Mouse (Mus musculus): ENCODE data around the gene Manf. TPM values are rescaled to one million over a fixed set of nuclear protein-coding genes. Genes with fewer than 3 reads are reported as not detected.

Gene Manf
- polyA plus RNA-seq, 1 experiment: 13.8 TPM

- WGBS: 86% methylated on average over 7 of the region's 7 CpGs
- no peak overlapping the region for H3K4me3 ChIP-seq (replicated peaks; ENCODE audit: extremely low read depth, low read depth, low read length)
- TF ChIP-seq CTCF (IDR thresholded peaks at IDR 0.05; ENCODE audit: insufficient read depth, low read length) (no peak), POLR2A (IDR thresholded peaks at IDR 0.05; ENCODE audit: borderline replicate concordance, extremely low read depth, low read depth, low read length) (no peak)
- DNase-seq: no peak
- H3K4me1 ChIP-seq (ENCODE audit: control insufficient read depth, insufficient read depth, low read length): no peaks in the 10 kb centered on the region
Measured at GRCm38 (mm10) chr9:106901596-106901995, 9.8 kb upstream of the Manf start.

GRCm38 (mm10) chr9:106898901-106899300 is 7.1 kb upstream of the Manf start:
- no peak overlapping the region for H3K4me3 ChIP-seq (replicated peaks; ENCODE audit: extremely low read depth, low read depth, low read length)
- no peak for DNase-seq
- TF ChIP-seq POLR2A (IDR thresholded peaks at IDR 0.05; ENCODE audit: borderline replicate concordance, extremely low read depth, low read depth, low read length): no peak
- TF ChIP-seq CTCF (IDR thresholded peaks at IDR 0.05; ENCODE audit: insufficient read depth, low read length): no peak
- 85% methylated on average over 1 of the region's 1 CpGs for WGBS
- no peaks in the 10 kb centered on the region for H3K4me1 ChIP-seq (ENCODE audit: control insufficient read depth, insufficient read depth, low read length)

- H3K4me1 ChIP-seq (ENCODE audit: control insufficient read depth, insufficient read depth, low read length): peaks cover 9% of the 10 kb centered on the region; the same call in 1 of the 2 replicates
- TF ChIP-seq POLR2A (IDR thresholded peaks at IDR 0.05; ENCODE audit: borderline replicate concordance, extremely low read depth, low read depth, low read length): no peak
- no peak for TF ChIP-seq CTCF (IDR thresholded peaks at IDR 0.05; ENCODE audit: insufficient read depth, low read length)
- no peak for DNase-seq
- 76% methylated on average over 3 of the region's 3 CpGs for WGBS
- no peak overlapping the region for H3K4me3 ChIP-seq (replicated peaks; ENCODE audit: extremely low read depth, low read depth, low read length)
Measured at GRCm38 (mm10) chr9:106893327-106893726, 1.5 kb upstream of the Manf start.

- TF ChIP-seq POLR2A (IDR thresholded peaks at IDR 0.05; ENCODE audit: borderline replicate concordance, extremely low read depth, low read depth, low read length) (no peak), CTCF (IDR thresholded peaks at IDR 0.05; ENCODE audit: insufficient read depth, low read length) (no peak)
- 1% methylated on average over 9 of the region's 9 CpGs for WGBS
- DNase-seq: no peak
- Histone ChIP-seq H3K4me1 (ENCODE audit: control insufficient read depth, insufficient read depth, low read length) (peaks cover 10% of the 10 kb centered on the region; the same call in 1 of the 2 replicates), H3K4me3 (replicated peaks; ENCODE audit: extremely low read depth, low read depth, low read length) (peak overlapping the region; percentile 90)
Measured at GRCm38 (mm10) chr9:106892552-106892875, 735 bp upstream of the Manf start.

- Histone ChIP-seq H3K4me1 (ENCODE audit: control insufficient read depth, insufficient read depth, low read length) (peaks cover 11% of the 10 kb centered on the region; the same call in 1 of the 2 replicates), H3K4me3 (replicated peaks; ENCODE audit: extremely low read depth, low read depth, low read length) (peak overlapping the region; percentile 75)
- TF ChIP-seq POLR2A (IDR thresholded peaks at IDR 0.05; ENCODE audit: borderline replicate concordance, extremely low read depth, low read depth, low read length): no peak
- no peak for TF ChIP-seq CTCF (IDR thresholded peaks at IDR 0.05; ENCODE audit: insufficient read depth, low read length)
- no peak for DNase-seq
- under 1% methylated on average over 17 of the region's 17 CpGs for WGBS
Measured at GRCm38 (mm10) chr9:106891341-106891741, 438 bp downstream of the Manf start.

GRCm38 (mm10) chr9:106890496-106891240 is 1.1 kb downstream of the Manf start:
- WGBS: 43% methylated on average over 8 of the region's 8 CpGs
- no peak for DNase-seq
- no peak overlapping the region for H3K4me3 ChIP-seq (replicated peaks; ENCODE audit: extremely low read depth, low read depth, low read length)
- H3K4me1 ChIP-seq (ENCODE audit: control insufficient read depth, insufficient read depth, low read length): peaks cover 13% of the 10 kb centered on the region
- no peak for TF ChIP-seq CTCF (IDR thresholded peaks at IDR 0.05; ENCODE audit: insufficient read depth, low read length)
- no peak for TF ChIP-seq POLR2A (IDR thresholded peaks at IDR 0.05; ENCODE audit: borderline replicate concordance, extremely low read depth, low read depth, low read length)

- TF ChIP-seq POLR2A (IDR thresholded peaks at IDR 0.05; ENCODE audit: borderline replicate concordance, extremely low read depth, low read depth, low read length) (no peak), CTCF (IDR thresholded peaks at IDR 0.05; ENCODE audit: insufficient read depth, low read length) (no peak)
- 77% methylated on average over 9 of the region's 9 CpGs for WGBS
Measured at GRCm38 (mm10) chr9:106889321-106889720, 2.5 kb downstream of the Manf start.

GRCm38 (mm10) chr9:106888346-106888745 is 3.4 kb downstream of the Manf start:
- no peak for TF ChIP-seq POLR2A (IDR thresholded peaks at IDR 0.05; ENCODE audit: borderline replicate concordance, extremely low read depth, low read depth, low read length)
- no peak for TF ChIP-seq CTCF (IDR thresholded peaks at IDR 0.05; ENCODE audit: insufficient read depth, low read length)
- Histone ChIP-seq H3K4me1 (ENCODE audit: control insufficient read depth, insufficient read depth, low read length) (peaks cover 20% of the 10 kb centered on the region), H3K4me3 (replicated peaks; ENCODE audit: extremely low read depth, low read depth, low read length) (no peak overlapping the region)
- no peak for DNase-seq
- 98% methylated on average over 3 of the region's 3 CpGs for WGBS

More at GRCm38 (mm10) chr9:106889321-106889720, 2.5 kb downstream of the Manf start:
- no peak overlapping the region for H3K4me3 ChIP-seq (replicated peaks; ENCODE audit: extremely low read depth, low read depth, low read length)
- H3K4me1 ChIP-seq (ENCODE audit: control insufficient read depth, insufficient read depth, low read length): peaks cover 20% of the 10 kb centered on the region
- no peak for DNase-seq

GRCm38 (mm10) chr9:106886828-106887702 is 4.7 kb downstream of the Manf start, which contains the start of gene Rbm15b:
TSS of gene Rbm15b (minus strand) at chr9:106887428.
- Histone ChIP-seq H3K4me1 (ENCODE audit: control insufficient read depth, insufficient read depth, low read length) (peaks cover 20% of the 10 kb centered on the region), H3K4me3 (replicated peaks; ENCODE audit: extremely low read depth, low read depth, low read length) (peak within 1 kb of the TSS; percentile 79)
- peak; percentile 97 for DNase-seq
- WGBS: 2% methylated on average over 98 of the region's 101 CpGs
- peak; percentile 41; the same call in 1 of the 2 replicates for TF ChIP-seq CTCF (IDR thresholded peaks at IDR 0.05; ENCODE audit: insufficient read depth, low read length)
- TF ChIP-seq POLR2A (IDR thresholded peaks at IDR 0.05; ENCODE audit: borderline replicate concordance, extremely low read depth, low read depth, low read length): 0 out of 2 replicates have a peak, but pooled peaks have one; percentile 14

Measured in lung, adult 2 months (tissue).